Mouse (Mus musculus): ENCODE results near the gene Ces5a. TPM values are rescaled to one million over a fixed set of nuclear protein-coding genes. Genes with fewer than 3 reads are reported as not detected.
"Not testable (repeated sequence)": the region's sequence is repeated elsewhere in the genome, so short reads cannot be mapped to it uniquely, and the experiment has no call there.

Ces5a gene
- polyA plus RNA-seq (2012; rRNA removed) = 1,018 and 1,611 TPM in 2 replicates

DNA sequence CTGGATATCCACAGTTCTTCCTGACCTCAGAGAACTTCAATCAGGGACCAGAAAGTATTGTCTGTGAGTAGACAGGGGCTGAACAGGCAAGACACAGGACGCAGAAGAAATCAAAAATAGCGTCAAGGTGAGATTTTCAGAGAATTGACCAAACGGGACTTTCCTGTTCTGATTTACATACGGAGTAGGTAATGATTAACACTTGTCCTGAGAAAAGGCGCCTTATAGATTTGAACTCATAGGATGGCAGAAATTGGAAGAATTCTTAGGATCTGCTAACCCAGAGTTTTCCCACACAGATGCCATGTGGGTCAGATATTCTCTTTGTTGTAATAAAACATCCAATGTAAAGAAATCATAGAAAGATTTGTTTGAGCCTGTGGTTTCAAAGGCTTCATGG, at the start of gene Ces5a:
TSS of gene Ces5a (minus strand) at position 101 of the 400 bp plus-strand sequence.
- DNase-seq (ENCODE audit: low read depth) = no peak

DNA sequence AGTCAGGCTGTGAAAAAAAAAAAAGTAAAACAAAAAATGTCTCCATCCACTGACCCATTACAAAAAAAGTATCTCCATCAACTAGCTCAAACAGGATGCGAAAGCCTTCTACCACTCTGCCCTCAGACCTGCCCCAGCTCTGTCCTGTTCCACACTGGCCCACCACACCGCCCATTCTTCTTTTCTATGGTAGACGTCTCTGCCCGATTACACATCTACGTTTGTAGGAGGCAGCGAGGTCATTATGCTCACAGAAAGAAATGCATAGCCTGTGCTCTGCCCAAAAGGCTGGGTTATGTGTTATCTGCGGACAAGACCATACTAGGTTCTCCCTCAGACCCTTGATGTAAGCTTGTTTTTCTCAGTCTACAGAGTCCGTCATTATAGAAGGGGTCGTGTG, 37.2 kb upstream of the Ces5a start:
- no peak for DNase-seq (ENCODE audit: low read depth)

DNA sequence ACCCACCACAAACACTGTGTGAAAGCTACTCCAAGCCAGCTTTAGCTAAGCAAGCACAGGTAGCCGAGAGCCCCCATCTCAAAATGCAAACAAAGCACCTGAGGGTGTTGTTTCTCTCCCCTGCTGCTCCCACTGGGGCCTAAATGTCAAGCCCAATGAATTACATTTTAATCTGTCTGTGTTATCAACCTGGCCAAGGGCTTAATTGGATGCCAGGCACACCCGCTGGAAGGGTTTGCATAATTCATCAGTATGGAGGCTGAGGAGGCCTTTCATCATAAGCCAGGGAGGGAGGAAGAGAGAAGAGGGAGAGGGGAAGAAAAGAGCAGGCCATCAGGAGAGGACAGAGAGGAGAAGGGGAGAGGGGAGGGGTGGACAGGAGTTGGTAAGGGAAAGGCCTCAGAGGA, 36.5 kb upstream of the Ces5a start:
- no peak for DNase-seq (ENCODE audit: low read depth)

DNA sequence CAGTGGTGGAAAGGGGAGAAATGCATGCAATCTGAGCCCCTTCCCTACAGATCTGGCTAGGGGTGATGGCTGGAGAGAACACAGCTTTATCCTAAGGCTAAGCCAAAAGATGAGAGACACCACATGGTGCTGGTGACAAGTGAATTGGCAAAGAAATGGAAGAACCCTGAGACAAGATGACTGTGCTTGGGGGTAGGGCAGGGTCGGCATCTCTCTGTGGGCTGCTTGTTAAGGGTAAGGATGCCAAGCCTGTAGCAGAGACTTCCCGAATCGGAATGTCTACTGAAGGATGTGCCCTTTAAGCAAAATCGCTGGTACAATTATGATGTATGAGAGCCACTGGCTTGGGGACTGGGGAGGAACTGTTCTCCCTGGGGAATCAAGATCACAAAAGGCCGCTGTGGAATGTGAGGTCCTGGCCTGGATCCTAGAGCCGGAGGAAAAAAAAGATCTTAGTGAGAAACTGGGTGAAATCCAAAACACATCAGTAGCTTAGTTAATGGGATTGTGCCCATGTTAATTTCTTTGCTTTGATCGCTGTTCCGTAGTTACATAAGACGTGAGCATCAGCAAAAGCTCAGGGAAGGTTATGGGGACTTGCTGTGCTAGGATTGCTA, 35.8 kb upstream of the Ces5a start:
- no peak for DNase-seq (ENCODE audit: low read depth)

DNA sequence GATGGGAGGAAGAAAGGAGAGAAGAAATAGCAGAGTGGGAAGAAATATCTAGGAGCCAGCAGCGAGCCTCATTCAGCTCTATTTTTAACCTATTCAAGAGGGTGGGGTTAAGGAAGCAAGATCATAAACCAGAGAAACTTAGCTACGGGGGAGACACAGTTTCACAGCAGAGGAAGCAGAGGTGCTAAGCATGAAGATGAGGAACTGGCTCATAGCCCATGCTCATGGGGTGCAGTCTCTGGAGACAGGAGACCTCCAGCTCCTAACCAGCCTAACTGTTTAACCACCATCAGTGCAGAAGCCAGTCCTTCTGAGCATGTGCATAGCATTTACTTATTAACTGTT, 34.5 kb upstream of the Ces5a start:
- DNase-seq (ENCODE audit: low read depth) = no peak

DNA sequence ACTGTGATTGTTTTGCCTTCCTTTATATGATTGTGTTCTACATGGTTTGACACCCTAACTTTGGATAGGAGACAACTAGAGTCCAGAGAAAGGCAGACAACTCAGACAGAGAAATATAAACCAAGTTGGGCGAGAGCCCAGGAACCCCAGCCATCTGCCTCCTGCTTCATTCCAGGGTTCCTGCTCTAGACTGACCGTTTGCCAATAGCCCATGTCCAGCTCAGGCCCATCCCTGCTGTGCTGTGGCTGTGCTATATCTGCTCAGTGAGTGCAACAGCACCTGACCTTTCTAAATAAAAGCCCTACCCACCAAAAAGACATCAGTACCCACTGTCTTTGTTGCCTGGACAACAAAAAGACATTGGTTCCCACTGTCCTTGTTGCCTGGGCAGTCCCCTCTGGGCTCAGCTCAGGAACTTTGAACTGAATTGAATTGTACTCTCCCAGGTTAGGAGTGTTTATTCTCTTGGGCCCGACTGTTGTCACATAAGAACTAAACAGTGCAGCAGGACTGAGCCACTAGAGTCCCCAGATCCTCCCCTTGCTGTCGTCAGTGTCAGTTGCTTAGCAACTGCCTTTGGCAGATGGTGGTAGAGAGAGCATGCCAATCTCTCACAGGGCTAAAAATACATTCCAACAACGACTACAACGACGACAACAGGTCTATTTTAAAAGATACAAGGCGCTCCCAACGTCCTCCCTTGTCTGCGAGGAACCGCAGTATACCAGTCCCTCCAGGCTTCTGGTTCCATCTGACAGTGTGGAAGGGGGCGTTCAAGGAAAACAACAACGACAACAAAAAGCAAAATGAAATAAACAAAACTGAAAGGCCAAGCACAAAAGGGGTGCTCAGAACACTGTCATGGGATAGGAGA, 33.9 kb upstream of the Ces5a start:
- no peak for DNase-seq (ENCODE audit: low read depth)

DNA sequence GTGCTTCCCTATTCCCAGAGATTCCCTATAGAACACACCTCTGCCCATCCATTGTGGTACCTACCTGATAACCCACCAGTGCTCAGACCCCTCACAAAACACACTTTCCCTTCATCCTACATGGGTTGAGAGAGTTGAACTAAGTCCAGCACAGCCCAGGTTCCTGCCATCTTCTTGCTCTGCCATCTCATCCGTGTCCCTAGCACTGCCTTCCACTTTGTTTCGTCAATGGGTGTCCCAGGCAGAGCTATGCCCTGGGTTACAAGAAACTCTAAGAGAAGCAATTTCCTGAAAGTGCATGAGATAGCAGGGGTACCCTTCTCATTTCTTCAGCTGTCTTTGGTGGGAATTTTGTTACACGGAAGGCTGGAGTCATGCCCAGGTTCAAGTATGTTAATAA, 33.0 kb upstream of the Ces5a start:
- no peak for DNase-seq (ENCODE audit: low read depth)

DNA sequence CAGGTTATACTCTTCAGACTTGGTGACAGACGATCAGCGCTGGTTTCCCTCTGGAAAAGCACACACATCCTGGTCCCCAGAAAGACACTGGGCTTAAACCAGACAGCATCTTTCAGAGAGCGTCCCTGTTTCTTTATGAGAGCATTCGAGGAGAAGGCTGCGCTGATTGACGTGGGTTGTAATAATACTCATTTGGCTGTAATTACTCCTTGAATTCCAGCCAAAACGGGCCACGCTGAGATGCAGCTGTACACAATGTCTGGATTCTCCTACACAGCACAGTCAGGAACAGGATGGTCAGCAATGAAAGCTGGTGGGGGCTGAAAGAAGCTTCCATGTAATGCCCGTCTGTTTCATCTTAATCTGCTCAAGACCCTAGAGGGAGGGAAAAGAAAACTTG, 31.5 kb upstream of the Ces5a start:
- no peak for DNase-seq (ENCODE audit: low read depth)

DNA sequence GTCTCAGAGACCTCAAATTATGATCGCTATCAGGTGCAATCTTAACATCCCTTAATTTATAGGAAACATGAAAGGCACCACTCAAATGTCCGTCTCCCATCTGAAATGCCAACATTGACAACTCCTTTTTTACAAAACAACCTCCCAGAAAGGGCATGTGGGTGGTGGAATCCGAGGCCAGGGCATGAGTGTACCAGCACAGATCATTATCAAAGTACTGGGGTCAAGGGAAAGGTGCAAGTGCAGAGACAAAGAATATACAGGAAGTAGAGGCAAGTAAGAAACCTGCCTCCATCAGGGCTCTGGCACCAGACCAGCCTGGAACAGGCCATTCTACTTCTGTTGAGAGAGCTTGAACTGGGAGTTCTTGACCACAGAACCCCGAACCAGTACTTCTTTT, 29.0 kb upstream of the Ces5a start:
- DNase-seq (ENCODE audit: low read depth) = no peak

DNA sequence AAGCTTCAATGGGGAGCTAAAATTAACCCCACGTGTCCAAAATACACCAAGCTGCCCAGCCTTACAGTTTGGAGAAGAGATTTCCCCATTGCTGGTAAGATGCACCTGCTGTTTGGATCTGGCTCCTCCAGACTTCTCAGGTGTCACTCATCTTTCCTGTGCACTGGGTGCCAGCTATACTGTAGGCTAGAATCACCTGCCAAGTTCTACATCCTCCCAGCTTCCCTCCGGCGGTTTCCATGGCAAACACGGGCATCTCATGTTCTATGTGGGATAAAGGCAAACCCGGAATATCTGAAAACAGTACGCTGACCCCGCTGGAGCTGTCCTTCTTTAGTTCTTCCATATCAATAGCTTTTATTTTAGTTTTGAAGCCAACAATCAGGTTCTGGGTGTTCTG, 27.9 kb upstream of the Ces5a start:
- DNase-seq (ENCODE audit: low read depth) = no peak

DNA sequence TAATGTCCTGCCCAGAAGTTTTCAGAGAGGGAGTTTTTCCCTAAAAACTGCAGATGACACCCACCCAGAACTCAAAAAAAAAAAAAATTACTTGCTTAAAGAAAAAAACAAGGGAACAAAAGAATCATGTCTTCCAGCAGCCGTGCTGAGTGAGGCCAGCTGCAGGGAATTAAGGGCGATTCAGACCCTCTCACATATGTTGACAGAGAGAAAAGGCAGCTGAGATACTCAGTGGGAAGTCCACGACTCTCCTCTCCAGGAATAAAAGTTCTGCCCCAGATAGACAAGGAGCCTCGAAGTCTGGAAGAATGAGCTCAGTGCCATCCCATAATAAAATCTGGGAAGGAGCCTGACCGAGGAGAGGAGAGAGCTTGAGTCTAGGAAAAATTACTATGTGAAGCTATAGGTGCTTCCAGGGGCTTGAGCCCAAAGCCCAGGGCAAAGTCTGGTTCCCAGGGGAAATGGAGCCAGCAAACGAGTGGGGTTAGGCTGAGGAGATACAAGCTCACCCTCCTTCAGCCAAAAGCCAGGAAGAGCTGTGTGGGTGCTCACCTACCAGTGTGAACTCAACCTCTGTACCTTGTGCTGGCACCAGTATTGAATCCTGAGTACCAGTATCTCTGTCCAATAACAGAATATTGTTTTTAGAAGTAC, 27.1 kb upstream of the Ces5a start:
- DNase-seq (ENCODE audit: low read depth) = no peak

DNA sequence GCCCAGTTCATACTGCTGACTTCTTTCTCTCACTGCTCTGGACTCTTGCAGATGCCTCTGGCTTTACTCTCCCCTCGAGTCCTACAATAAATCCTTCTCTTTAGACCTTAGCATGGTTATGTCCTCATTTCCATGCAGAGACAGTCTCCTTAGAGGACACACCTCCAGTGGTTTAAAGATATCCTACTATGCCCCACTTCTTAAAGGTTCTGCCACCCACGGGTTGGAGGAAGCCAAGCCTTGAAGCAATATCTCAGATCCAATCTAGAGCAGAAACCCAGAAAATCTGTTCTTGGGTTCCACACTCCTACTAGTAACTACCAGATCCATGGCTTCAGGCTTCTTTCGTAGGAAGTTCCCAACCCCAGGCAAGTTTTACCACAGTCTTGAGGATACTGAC, 25.6 kb upstream of the Ces5a start:
- DNase-seq (ENCODE audit: low read depth) = no peak

DNA sequence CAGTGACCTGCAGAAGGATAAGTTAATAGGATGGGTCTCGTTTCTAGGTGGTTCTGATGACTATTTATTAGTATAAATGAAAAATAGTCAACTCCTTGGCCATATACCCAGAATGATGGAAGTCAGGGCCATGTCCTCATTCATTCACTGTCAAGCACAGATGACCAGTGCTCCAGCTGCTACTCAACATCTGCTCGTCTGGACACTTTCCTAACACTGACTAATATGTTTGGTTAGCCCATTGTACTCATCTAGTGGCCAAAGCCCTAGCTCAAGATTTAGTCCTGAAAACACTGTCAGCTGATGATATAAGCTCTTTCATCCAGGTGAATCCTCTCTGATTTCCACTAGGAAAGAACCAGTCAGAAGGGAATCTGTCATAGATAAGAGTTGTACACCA, 24.1 kb upstream of the Ces5a start:
- no peak for DNase-seq (ENCODE audit: low read depth)

DNA sequence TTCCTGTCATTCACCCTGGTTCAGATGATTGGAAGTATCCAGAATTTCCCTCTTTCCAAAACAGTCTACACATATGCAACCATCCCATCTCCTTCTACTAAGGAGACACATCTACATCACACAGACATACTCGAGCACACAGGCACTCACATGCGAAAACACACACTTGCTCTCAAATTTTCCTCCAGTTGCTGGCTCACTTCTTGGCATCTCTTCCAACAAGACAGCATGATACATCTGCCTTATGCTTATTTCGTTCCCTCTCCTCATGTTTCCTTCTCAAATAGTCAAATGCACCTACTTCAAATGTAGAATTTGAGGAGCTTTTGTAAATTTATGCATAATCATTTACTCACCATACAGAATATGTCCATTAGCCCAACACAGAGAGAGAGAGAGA, 33.0 kb downstream of the Ces5a start:
- DNase-seq (ENCODE audit: low read depth) = no peak

DNA sequence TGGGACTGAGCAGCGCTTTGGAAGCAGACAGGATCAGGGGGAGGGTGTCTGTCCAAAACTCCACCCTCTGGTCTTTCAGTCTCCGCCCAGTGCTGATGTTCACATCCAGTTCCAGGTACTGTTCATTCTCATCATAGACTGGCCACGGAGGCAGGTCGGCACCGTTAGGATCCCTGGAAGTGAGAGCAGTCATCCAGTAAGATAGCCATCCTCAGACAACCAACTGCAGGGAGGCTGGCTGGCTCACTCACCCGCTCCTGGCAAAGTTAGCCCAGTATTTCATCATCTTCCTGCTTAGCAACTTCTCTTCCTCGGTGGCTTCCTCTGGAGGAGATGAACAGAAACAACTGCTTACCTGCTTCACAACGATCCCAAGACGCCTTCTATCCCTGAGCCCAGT, 36.2 kb downstream of the Ces5a start:
- DNase-seq (ENCODE audit: low read depth) = no peak

DNA sequence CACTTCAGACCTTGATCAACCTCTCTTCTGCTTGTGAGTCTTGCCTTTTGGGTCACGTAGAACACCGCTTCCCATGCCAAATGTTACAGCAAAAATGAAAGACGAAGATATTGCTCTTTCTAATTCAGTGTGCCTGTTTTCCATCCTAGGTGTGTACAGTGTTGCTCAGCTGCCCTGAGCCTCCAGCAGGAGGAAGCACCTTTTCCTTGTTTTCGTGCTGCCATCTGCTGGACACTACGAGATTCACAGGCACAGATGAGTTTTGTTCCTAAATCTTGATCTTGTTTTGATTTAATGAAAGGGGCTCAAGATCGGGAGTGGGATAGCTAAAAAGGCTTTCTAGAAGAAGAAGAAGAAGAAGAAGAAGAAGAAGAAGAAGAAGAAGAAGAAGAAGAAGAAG, 40.3 kb downstream of the Ces5a start:
- no peak for DNase-seq (ENCODE audit: low read depth)

DNA sequence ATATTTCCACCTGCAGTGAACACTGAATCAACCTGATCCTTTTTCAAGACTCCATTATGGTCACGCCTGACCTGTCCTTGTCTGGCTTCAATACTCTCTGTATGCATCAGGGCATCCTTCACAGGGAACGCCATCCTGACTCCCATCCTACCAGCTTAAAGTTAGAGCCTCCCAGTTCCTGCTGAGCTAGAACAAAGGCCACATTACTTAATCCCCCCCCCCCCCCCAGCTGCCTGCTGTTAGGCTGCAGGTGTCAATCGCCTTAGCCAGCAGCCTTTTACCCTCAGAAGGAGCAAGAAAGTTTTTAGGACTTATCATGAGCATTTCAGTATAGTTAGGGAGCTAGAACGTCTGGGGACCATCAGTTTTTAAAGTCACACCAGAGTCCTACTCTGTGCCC, 46.9 kb downstream of the Ces5a start:
- no peak for DNase-seq (ENCODE audit: low read depth)

DNA sequence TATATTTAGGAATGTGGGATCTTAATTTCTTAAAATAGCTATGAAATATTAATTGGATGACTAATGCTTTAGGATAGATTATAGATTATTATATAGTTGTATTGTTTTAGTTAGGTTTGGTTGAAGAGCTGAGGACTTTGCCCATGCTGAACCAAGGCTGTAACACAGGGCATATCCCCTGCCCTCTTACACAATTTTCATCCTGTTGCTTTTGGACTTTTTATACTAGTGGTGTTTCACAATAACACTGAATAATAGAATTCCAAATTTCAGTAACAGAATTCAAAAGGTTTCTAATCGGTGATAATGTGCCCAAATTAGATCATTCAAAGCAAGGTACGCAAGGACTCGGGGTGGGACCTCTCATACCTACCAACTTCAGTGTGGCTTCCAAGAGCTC, 57.4 kb downstream of the Ces5a start:
- DNase-seq (ENCODE audit: low read depth) = no peak

DNA sequence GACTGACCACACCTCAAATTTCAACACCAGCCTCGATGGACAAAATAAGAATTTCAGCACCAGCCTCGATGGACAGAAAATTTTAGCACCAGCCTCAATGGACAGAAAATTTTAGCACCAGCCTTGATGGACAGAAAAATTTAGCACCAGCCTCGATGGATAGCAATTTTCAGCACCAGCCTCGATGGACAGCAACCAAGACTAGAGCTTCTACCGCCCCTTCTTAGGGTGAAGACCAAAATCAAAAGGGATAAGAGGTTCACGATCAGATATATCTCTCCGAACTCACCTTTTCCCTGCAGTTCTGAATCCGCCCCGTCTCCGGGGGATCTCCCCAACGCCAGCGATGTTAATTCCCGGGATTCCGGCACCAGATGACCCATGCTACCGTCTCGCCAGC, 65.9 kb downstream of the Ces5a start:
- DNase-seq (ENCODE audit: low read depth) = not testable (repeated sequence)

DNA sequence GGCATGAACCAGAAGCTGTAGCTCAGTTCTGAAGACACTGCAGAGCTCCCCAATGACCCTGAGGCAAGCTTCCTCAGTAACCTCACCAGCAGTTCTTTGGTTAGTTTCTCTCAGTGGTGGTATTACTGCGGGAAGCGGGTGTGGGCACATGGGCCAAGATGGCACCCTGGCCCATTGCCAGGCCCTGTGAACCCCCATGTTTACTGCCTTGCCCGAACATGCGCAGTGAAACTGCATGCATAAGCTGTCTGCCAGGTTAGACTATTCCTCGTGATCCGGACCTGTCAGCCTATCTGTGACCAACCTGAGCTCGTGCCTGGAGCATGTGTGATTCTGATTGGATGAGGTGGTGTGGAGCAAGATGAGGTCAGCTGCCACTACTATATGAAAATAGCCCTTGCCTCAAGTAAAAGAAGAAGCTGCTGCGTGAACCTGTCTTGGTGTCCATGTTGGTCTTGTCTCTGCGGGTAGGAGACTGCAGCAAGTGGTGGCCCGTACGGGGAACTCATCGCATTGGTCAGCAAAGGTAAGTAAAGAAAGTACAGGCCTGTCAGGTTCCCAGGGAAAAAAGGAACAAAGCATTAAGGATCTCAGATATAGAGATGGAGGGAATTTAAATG, 81.3 kb downstream of the Ces5a start:
- DNase-seq (ENCODE audit: low read depth) = no peak
